Mouse (Mus musculus) liver, postnatal 0 days (tissue): Measurements from ENCODE around the gene Gm20498.

ENCODE experiments used
- CTCF ChIP-seq: sonication (generic); IDR thresholded peaks from 2 replicates; pipeline ENCODE4 v1.5.1; 2016; ENCODE audit warnings: antibody characterized with exemption, low read depth
- EP300 ChIP-seq: IDR thresholded peaks from 2 replicates; pipeline ENCODE4 v1.6.1; 2016; ENCODE audit warnings: antibody characterized with exemption, low read depth, mild to moderate bottlenecking

DNA sequence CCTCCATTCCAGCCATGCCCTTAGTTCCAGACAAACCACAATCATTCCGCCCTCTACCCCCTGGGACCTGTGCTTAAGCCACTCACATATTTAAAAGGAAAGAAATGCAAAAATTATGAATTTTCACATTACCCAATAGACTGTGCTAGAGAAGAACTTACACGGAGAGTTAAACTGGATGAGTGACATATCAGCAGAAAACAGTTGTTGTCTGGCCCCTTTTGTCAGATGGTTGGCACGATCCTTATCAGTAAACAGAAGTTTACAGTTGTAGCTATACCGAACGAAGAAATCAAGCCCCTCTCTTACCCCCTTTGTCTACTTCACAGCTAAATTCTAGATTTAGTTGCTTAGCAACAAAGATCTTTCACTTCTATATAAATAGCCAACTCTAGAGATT is 35.2 kb upstream of the Gm20498 start:
- TF ChIP-seq CTCF: no peak
- TF ChIP-seq EP300: no peak
